Mouse (Mus musculus): ENCODE data around the gene Psma7.

- TF ChIP-seq POLR2A (IDR thresholded peaks at IDR 0.05; ENCODE audit: insufficient read length, low read depth) (no peak), SRF (IDR thresholded peaks at IDR 0.05; ENCODE audit: control insufficient read depth, insufficient read length, low read depth) (no peak), TCF12 (IDR thresholded peaks at IDR 0.05; ENCODE audit: insufficient read depth, poor library complexity, severe bottlenecking) (no peak), CEBPB (IDR thresholded peaks at IDR 0.05; ENCODE audit: insufficient read depth, poor library complexity, severe bottlenecking) (no peak), MAX (IDR thresholded peaks at IDR 0.05; ENCODE audit: low read depth) (no peak), MYOD1 (IDR thresholded peaks at IDR 0.05; ENCODE audit: control insufficient read depth in 1 of 3, insufficient read length in 2 of 3, low read depth in 2 of 3) (no peak), TCF3 (IDR thresholded peaks at IDR 0.05; ENCODE audit: insufficient read length, low read depth) (no peak), POLR2AphosphoS2 (IDR thresholded peaks at IDR 0.05; ENCODE audit: insufficient read length, low read depth) (no peak)
Observed at GRCm38 (mm10) chr2:180031270-180031669, 11.0 kb downstream of the Psma7 start.
